Mouse (Mus musculus): Measurements from ENCODE around the gene Slc9a3r1. TPM values are rescaled to one million over a fixed set of nuclear protein-coding genes. Genes with fewer than 3 reads are reported as not detected.

Gene Slc9a3r1
- total RNA-seq, 4 experiments from 2014 or later, result 1.3 to 2.0 (median 1.5) TPM

GRCm38 (mm10) chr11:115162205-115162601 is 938 bp upstream of the Slc9a3r1 start:
- no peak for DNase-seq (ENCODE audit: low spot score in 2 of 2)

GRCm38 (mm10) chr11:115163568-115164150 is 518 bp downstream of the Slc9a3r1 start:
- DNase-seq (ENCODE audit: low spot score in 2 of 2), result no peak

- DNase-seq (ENCODE audit: low spot score in 2 of 2), result no peak
Observed at GRCm38 (mm10) chr11:115164341-115164975, 1.3 kb downstream of the Slc9a3r1 start.

GRCm38 (mm10) chr11:115164976-115165374 is 1.8 kb downstream of the Slc9a3r1 start:
- DNase-seq (ENCODE audit: low spot score in 2 of 2), result no peak

- no peak for DNase-seq (ENCODE audit: low spot score in 2 of 2)
Observed at GRCm38 (mm10) chr11:115166776-115167175, 3.6 kb downstream of the Slc9a3r1 start.

GRCm38 (mm10) chr11:115167631-115168249 is 4.6 kb downstream of the Slc9a3r1 start:
- no peak for DNase-seq (ENCODE audit: low spot score in 2 of 2)

- no peak for DNase-seq (ENCODE audit: low spot score in 2 of 2)
Observed at GRCm38 (mm10) chr11:115169430-115169829, 6.3 kb downstream of the Slc9a3r1 start.

- no peak for DNase-seq (ENCODE audit: low spot score in 2 of 2)
Observed at GRCm38 (mm10) chr11:115171125-115171524, 8.0 kb downstream of the Slc9a3r1 start.

- no peak for DNase-seq (ENCODE audit: low spot score in 2 of 2)
Observed at GRCm38 (mm10) chr11:115172825-115173287, 9.7 kb downstream of the Slc9a3r1 start.

GRCm38 (mm10) chr11:115173549-115174339 is 10.6 kb downstream of the Slc9a3r1 start:
- DNase-seq (ENCODE audit: low spot score in 2 of 2), result no peak

GRCm38 (mm10) chr11:115176399-115177190 is 13.5 kb downstream of the Slc9a3r1 start:
- no peak for DNase-seq (ENCODE audit: low spot score in 2 of 2)

- DNase-seq (ENCODE audit: low spot score in 2 of 2), result no peak
Observed at GRCm38 (mm10) chr11:115177559-115178195, 14.5 kb downstream of the Slc9a3r1 start.

GRCm38 (mm10) chr11:115178766-115179165 is 15.6 kb downstream of the Slc9a3r1 start:
- DNase-seq (ENCODE audit: low spot score in 2 of 2), result no peak

- no peak for DNase-seq (ENCODE audit: low spot score in 2 of 2)
Observed at GRCm38 (mm10) chr11:115179191-115179590, 16.1 kb downstream of the Slc9a3r1 start.

- no peak for DNase-seq (ENCODE audit: low spot score in 2 of 2)
Observed at GRCm38 (mm10) chr11:115179881-115180280, 16.7 kb downstream of the Slc9a3r1 start.

GRCm38 (mm10) chr11:115181913-115182638 is 18.9 kb downstream of the Slc9a3r1 start:
- peak; percentile 50 to 59 for DNase-seq (ENCODE audit: low spot score in 2 of 2)

GRCm38 (mm10) chr11:115184973-115185372 is 21.8 kb downstream of the Slc9a3r1 start:
- no peak for DNase-seq (ENCODE audit: low spot score in 2 of 2)

- DNase-seq (ENCODE audit: low spot score in 2 of 2), result peak; percentile 99
Observed at GRCm38 (mm10) chr11:115187224-115187639, 24.1 kb downstream of the Slc9a3r1 start, which contains the start of gene Tmem104. Gene Tmem104 (plus strand): TSS chr11:115187487.

- no peak for DNase-seq (ENCODE audit: low spot score in 2 of 2)
Observed at GRCm38 (mm10) chr11:115187693-115188092, 24.6 kb downstream of the Slc9a3r1 start, which contains the start of gene Nat9. Gene Nat9 (minus strand): TSS chr11:115187859.

All from gastrocnemius, adult 8-10 months (tissue).